Mouse (Mus musculus) stomach, embryonic 14.5 days (tissue): ENCODE measurements at regions not wholly inside any gene's neighbourhood (a gene's known extent, or its start where the extent isn't known, plus 50 kb on each side); places are given as distances from the start of the nearest gene placed in this dataset.
A peak's percentile ranks its signal among the peaks of the same experiment; 100 is the strongest.

ENCODE experiments used
- ATAC-seq: fragments of 200-750 bp; cut with Nextera tagmentation; 2 replicates; pipeline ENCODE4 v1.8.0; 2017; ENCODE audit warnings: low read depth, moderate TSS enrichment; ENCODE audit not compliant: insufficient number of reproducible peaks, insufficient read depth, low FRiP score
- H3K27ac ChIP-seq: fragments of 300-500 bp; sonication (generic); 2 replicates; pipeline ENCODE4 v1.5.1; 2014; ENCODE audit warnings: mild to moderate bottlenecking, low read length, moderate library complexity, mixed read lengths
- H3K27me3 ChIP-seq: fragments of 300-500 bp; sonication (generic); 2 replicates; pipeline ENCODE4 v1.6.1; 2014; ENCODE audit warnings: low read length, control low read depth, mixed read lengths; ENCODE audit not compliant: control insufficient read depth, insufficient read depth
- H3K36me3 ChIP-seq: fragments of 300-500 bp; sonication (generic); 2 replicates; pipeline ENCODE4 v1.6.1; 2014; ENCODE audit warnings: mild to moderate bottlenecking, control low read depth, low read length, moderate library complexity, mixed read lengths; ENCODE audit not compliant: control insufficient read depth, insufficient read depth
- H3K4me1 ChIP-seq: fragments of 300-500 bp; sonication (generic); 2 replicates; pipeline ENCODE4 v1.6.1; 2014; ENCODE audit warnings: low read length, control low read depth, mixed read lengths; ENCODE audit not compliant: control insufficient read depth, insufficient read depth
- H3K4me2 ChIP-seq: fragments of 300-500 bp; sonication (generic); replicated peaks from 2 replicates; pipeline ENCODE4 v1.6.1; 2014; ENCODE audit warnings: low read depth, low read length, control low read depth
- H3K4me3 ChIP-seq: fragments of 300-500 bp; sonication (generic); 2 replicates; pipeline ENCODE4 v1.5.1; 2014; ENCODE audit warnings: low read depth, low read length, control low read depth
- H3K9ac ChIP-seq: fragments of 300-500 bp; sonication (generic); replicated peaks from 2 replicates; pipeline ENCODE4 v1.6.1; 2014; ENCODE audit warnings: low read depth, mild to moderate bottlenecking, control low read depth, low read length, moderate library complexity, mixed read lengths
- H3K9me3 ChIP-seq: fragments of 300-500 bp; sonication (generic); 2 replicates; pipeline ENCODE4 v1.6.1; 2016; ENCODE audit warnings: low read depth, low read length, control low read depth; ENCODE audit not compliant: control insufficient read depth
- WGBS: fragments of 180-500 bp; shearing (Covaris S2); extraction: QIAGEN DNeasy Blood & Tissue Kit; methylation state at CpG from one replicate; pipeline ENCODE4 v1.1.7; 2014; 5-methylcytosine and 5-hydroxymethylcytosine counted together

DNA sequence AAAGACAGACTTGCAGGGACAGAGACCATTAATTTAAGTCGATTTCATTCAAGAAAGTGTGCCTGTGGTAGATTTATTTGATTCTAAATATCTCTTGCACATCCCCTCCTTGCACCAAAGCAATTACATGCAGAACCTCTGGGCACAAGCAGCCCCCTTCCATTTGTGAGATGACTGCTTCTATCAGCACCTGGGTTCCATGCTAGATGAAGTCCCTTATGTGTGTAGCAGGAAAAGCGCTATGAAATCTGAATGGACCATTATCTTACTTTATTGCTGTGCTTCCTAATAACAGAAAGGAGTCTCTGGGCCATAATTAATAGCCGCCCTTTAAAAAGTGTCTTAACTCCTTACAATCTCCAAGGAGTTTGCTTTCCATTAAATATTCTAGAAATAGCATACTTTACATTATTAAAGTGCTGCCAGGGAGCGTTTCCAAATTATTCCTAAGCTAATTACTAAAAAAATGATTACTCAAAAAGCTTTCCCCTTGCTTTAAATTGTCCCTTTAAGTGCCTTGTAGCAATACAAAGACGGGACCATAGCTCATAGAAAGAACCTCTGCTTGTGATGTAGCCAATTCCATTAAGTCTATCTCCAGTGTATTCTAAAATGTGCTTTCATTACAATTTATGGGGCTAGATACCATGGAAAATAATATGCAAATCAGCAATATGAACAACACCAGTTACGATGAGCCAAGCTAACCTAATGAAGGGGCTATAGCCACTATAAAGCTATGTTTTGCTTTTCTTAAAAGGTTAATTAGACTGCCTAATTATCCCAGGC is 508.1 kb upstream of the Rgma start:
- H3K4me2 ChIP-seq: no peak overlapping the region
- no peak for ATAC-seq
- H3K27me3 ChIP-seq: no peaks in the 10 kb centered on the region
- no peak overlapping the region for H3K4me3 ChIP-seq
- H3K36me3 ChIP-seq: no peaks in the 10 kb centered on the region
- H3K9ac ChIP-seq: no peak overlapping the region
- WGBS: 86% methylated on average over 6 of the region's 6 CpGs
- H3K27ac ChIP-seq: no peak overlapping the region
- H3K4me1 ChIP-seq: no peaks in the 10 kb centered on the region
- H3K9me3 ChIP-seq: no peaks in the 10 kb centered on the region

DNA sequence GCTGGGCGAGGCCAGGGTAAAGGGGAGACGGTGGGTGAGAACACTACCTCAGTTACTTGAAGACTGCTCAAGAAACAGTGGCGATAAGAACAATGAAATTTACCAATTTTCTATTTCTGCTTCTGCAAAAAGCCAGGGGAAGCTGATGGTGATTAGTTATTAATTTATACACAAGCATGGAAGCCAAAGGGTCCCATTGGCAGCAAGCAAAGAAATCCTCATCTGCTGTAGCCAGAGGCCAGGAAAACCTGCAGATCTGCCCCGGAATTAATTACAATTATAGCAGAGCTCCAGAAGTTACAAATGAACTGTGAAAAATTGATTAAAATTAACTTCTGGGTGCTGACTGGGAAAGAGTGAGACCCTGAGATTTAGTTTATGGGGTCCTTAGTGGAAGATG is 506.2 kb upstream of the Rgma start:
- WGBS: 84% methylated on average over 4 of the region's 4 CpGs
- H3K9me3 ChIP-seq: no peaks in the 10 kb centered on the region
- no peak overlapping the region for H3K9ac ChIP-seq
- no peaks in the 10 kb centered on the region for H3K36me3 ChIP-seq
- H3K27me3 ChIP-seq: no peaks in the 10 kb centered on the region
- no peak overlapping the region for H3K27ac ChIP-seq
- H3K4me1 ChIP-seq: no peaks in the 10 kb centered on the region
- no peak overlapping the region for H3K4me2 ChIP-seq
- H3K4me3 ChIP-seq: no peak overlapping the region
- no peak for ATAC-seq

GRCm38 (mm10) chr7:72900816-72901215 is 474.5 kb upstream of the Rgma start:
- H3K4me1 ChIP-seq: no peaks in the 10 kb centered on the region
- 76% methylated on average over 6 of the region's 6 CpGs for WGBS
- H3K9me3 ChIP-seq: no peaks in the 10 kb centered on the region
- ATAC-seq: no peak
- H3K9ac ChIP-seq: no peak overlapping the region
- H3K36me3 ChIP-seq: no peaks in the 10 kb centered on the region
- no peak overlapping the region for H3K27ac ChIP-seq
- no peak overlapping the region for H3K4me3 ChIP-seq
- no peaks in the 10 kb centered on the region for H3K27me3 ChIP-seq
- H3K4me2 ChIP-seq: no peak overlapping the region

DNA sequence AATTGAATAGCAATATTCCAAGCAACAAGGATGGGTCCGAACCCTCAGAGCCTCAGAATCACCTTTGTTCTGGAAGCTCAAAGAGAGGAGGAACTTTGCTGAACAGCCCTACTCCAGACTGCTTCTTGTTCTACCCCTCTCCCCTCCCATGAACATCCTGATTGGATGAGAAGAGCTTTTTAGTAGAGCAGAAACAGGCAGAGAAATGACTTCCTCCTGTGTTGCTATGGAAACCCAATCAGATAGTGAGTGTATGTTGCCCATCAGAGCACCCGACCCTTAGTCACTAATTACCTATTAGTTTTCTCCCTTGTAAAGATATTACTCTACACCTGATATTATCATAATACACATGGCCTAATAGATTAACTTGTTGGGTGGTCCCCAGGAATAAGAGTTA is 469.4 kb upstream of the Rgma start:
- WGBS: 56% methylated on average over 2 of the region's 2 CpGs
- no peaks in the 10 kb centered on the region for H3K9me3 ChIP-seq
- no peak overlapping the region for H3K27ac ChIP-seq
- H3K4me3 ChIP-seq: no peak overlapping the region
- no peaks in the 10 kb centered on the region for H3K36me3 ChIP-seq
- H3K27me3 ChIP-seq: no peaks in the 10 kb centered on the region
- no peak overlapping the region for H3K4me2 ChIP-seq
- no peak for ATAC-seq
- no peaks in the 10 kb centered on the region for H3K4me1 ChIP-seq
- H3K9ac ChIP-seq: no peak overlapping the region

GRCm38 (mm10) chr7:72906536-72906935 is 468.8 kb upstream of the Rgma start:
- Histone ChIP-seq H3K4me3 (no peak overlapping the region), H3K9me3 (no peaks in the 10 kb centered on the region), H3K36me3 (no peaks in the 10 kb centered on the region), H3K27ac (no peak overlapping the region), H3K4me1 (no peaks in the 10 kb centered on the region), H3K9ac (no peak overlapping the region), H3K4me2 (no peak overlapping the region), H3K27me3 (no peaks in the 10 kb centered on the region)
- no peak for ATAC-seq
- 81% methylated on average over 4 of the region's 4 CpGs for WGBS

- Histone ChIP-seq H3K36me3 (no peaks in the 10 kb centered on the region), H3K4me2 (0 out of 2 replicates have a peak overlapping the region, but pooled peaks have one; percentile 5), H3K4me3 (no peak overlapping the region), H3K9ac (no peak overlapping the region), H3K27me3 (no peaks in the 10 kb centered on the region), H3K9me3 (no peaks in the 10 kb centered on the region), H3K4me1 (no peaks in the 10 kb centered on the region), H3K27ac (no peak overlapping the region)
- ATAC-seq: no peak
- WGBS: 48% methylated on average over 20 of the region's 20 CpGs
Measured at GRCm38 (mm10) chr7:72926772-72927380, 448.4 kb upstream of the Rgma start.

DNA sequence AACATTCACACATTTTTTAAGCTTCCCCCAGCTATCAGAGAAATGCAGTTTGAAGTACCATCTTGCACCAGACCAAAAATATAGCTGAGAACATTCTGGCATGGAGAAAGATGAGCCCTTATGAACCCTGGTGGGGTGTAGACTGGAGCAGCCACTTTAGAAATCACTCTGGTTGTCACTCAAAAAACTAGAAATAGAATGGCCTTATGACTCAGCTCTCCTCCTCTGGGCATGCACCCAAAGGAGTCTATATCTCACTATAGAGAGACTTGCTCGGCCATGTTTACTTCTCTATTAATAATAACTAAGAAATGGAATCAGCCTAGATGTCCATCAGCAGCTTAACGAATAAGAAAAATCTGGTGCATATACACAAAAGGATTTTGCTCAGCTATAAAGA is 436.5 kb upstream of the Rgma start:
- H3K4me1 ChIP-seq: no peaks in the 10 kb centered on the region
- H3K36me3 ChIP-seq: no peaks in the 10 kb centered on the region
- no peak overlapping the region for H3K4me3 ChIP-seq
- H3K4me2 ChIP-seq: no peak overlapping the region
- WGBS: 40% methylated on average over 2 of the region's 2 CpGs
- no peak overlapping the region for H3K9ac ChIP-seq
- H3K9me3 ChIP-seq: no peaks in the 10 kb centered on the region
- no peak for ATAC-seq
- H3K27ac ChIP-seq: no peak overlapping the region
- no peaks in the 10 kb centered on the region for H3K27me3 ChIP-seq

DNA sequence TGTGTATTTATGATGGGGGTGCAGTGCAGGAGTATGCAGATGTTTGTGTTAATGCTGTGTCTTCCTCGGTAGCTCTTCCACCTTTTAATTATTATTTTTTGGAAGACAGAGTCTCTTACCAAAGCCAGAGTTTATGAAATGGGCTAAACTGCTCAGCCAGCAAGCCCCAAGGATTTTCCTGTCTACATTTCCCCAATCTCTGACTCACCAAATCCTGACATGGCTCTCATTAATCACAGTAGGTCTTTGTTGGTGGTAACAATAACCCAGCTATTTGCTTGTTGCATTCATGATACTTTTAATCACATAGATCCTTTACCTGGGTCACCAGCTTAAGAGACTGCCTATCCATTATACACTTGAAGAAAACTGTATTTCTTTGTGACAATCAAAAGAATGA is 427.8 kb upstream of the Rgma start:
- no peak overlapping the region for H3K4me3 ChIP-seq
- 67% methylated on average over 1 of the region's 1 CpGs for WGBS
- H3K36me3 ChIP-seq: no peaks in the 10 kb centered on the region
- no peaks in the 10 kb centered on the region for H3K9me3 ChIP-seq
- no peak for ATAC-seq
- H3K4me2 ChIP-seq: no peak overlapping the region
- H3K9ac ChIP-seq: no peak overlapping the region
- no peak overlapping the region for H3K27ac ChIP-seq
- no peaks in the 10 kb centered on the region for H3K27me3 ChIP-seq
- peaks cover 10% of the 10 kb centered on the region; the same call in 1 of the 2 replicates for H3K4me1 ChIP-seq
